Mouse (Mus musculus): ENCODE data around the gene Neto2. TPM values are rescaled to one million over a fixed set of nuclear protein-coding genes. Genes with fewer than 3 reads are reported as not detected.
A peak's percentile ranks its signal among the peaks of the same experiment; 100 is the strongest.

The Neto2 gene
- 4.6 and 5.6 TPM in 2 replicates for polyA plus RNA-seq (2014; fragmentation: Nextera tagmentation; extraction: Ambion mirVana)

DNA sequence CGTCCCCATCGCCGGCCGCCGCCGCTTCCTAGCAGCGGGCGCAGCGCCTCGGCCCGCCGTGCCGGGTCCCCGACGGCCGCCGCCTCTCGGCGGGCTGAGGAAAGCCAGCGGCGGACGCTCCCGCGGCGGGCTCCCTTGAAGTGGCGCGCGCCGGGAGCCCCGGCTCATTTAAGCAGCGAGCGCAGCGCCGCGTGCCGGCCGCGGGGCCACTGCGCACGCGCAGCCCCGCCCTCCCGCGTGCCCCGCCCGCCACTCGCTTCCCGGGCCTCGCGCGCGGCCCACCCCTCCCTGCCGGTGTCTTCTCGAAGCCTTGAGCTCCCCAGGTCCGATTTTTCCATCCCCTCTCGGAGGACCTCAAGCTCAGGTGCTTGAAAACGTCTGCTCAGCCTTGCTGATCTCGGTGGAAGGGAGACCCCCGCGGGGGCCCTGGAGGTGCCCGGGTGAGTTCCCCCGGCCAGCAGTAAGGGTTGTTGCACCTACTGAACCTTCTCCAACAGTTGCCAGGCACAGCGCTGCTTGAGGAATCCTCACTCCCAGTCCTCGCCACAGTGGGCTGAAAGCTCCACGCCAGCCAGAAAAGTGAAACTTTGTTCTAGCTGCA lies at the start of gene Neto2:
Gene Neto2 (minus strand): TSS at position 174 of the 601 bp plus-strand sequence.
- peaks cover 5% of the 10 kb centered on the region; the same call in 1 of the 2 replicates for H3K4me1 ChIP-seq (replicated peaks; ENCODE audit: control insufficient read depth, insufficient read depth, low read length)
- ATAC-seq (replicated peaks; ENCODE audit: low FRiP score) (peak; percentile 75), DNase-seq (ENCODE audit: low spot score) (peak; percentile 70)
- peak within 1 kb of the TSS; percentile 81 for H3K4me2 ChIP-seq
- peaks cover 17% of the 10 kb centered on the region for H3K27me3 ChIP-seq (replicated peaks; ENCODE audit: control insufficient read depth, insufficient read depth, low read length)
- peak within 1 kb of the TSS; percentile 59 for H3K4me3 ChIP-seq (ENCODE audit: low read depth, low read length)
- peak within 1 kb of the TSS; percentile 72 for H3K9ac ChIP-seq (ENCODE audit: low read depth, low read length)
- H3K36me3 ChIP-seq (ENCODE audit: control insufficient read depth, insufficient read depth, low read length), result no peaks in the 10 kb centered on the region
- no peaks in the 10 kb centered on the region for H3K9me3 ChIP-seq (ENCODE audit: control insufficient read depth, low read length)
- 7% methylated on average over 51 of the region's 65 CpGs for WGBS
- H3K27ac ChIP-seq (ENCODE audit: low read depth, low read length), result peak within 1 kb of the TSS; percentile 40; the same call in 1 of the 2 replicates

GRCm38 (mm10) chr8:85745053-85745452 lies 44.3 kb upstream of the Neto2 start:
- no peak overlapping the region for H3K9ac ChIP-seq (ENCODE audit: low read depth, low read length)
- H3K4me3 ChIP-seq (ENCODE audit: low read depth, low read length), result no peak overlapping the region
- ATAC-seq (replicated peaks; ENCODE audit: low FRiP score) (peak; percentile 80), DNase-seq (ENCODE audit: low spot score) (no peak)
- H3K4me1 ChIP-seq (replicated peaks; ENCODE audit: control insufficient read depth, insufficient read depth, low read length), result no peaks in the 10 kb centered on the region
- H3K36me3 ChIP-seq (ENCODE audit: control insufficient read depth, insufficient read depth, low read length), result no peaks in the 10 kb centered on the region
- H3K27ac ChIP-seq (ENCODE audit: low read depth, low read length), result no peak overlapping the region
- WGBS, result 88% methylated on average over 2 of the region's 2 CpGs
- no peaks in the 10 kb centered on the region for H3K27me3 ChIP-seq (replicated peaks; ENCODE audit: control insufficient read depth, insufficient read depth, low read length)
- no peak overlapping the region for H3K4me2 ChIP-seq
- no peaks in the 10 kb centered on the region for H3K9me3 ChIP-seq (ENCODE audit: control insufficient read depth, low read length)

DNA sequence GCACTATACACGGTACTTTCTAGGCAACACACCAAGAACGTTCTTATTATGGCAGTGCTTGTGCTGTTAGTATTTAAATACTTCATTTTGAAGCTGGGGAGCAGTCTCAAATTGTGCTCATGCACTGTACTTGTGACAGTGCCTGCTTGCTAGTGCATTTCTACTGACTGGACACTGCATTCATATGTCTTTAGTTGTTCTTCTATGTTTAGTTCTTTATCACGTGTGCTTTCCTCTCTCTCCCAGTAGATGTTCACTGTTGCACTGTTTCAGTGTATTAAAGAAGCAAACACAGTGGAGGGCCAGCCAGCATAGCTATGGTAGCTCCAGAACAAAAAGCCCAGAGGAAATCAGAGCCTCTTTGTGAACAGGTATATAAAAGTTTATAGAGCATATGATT lies 29.8 kb upstream of the Neto2 start:
- ATAC-seq (replicated peaks; ENCODE audit: low FRiP score), result no peak

GRCm38 (mm10) chr8:85717271-85717670 lies 16.5 kb upstream of the Neto2 start:
- WGBS, result 81% methylated on average over 5 of the region's 5 CpGs
- H3K27ac ChIP-seq (ENCODE audit: low read depth, low read length), result no peak overlapping the region
- no peaks in the 10 kb centered on the region for H3K27me3 ChIP-seq (replicated peaks; ENCODE audit: control insufficient read depth, insufficient read depth, low read length)
- H3K4me3 ChIP-seq (ENCODE audit: low read depth, low read length), result no peak overlapping the region
- DNase-seq (ENCODE audit: low spot score) (no peak), ATAC-seq (replicated peaks; ENCODE audit: low FRiP score) (no peak)
- no peak overlapping the region for H3K9ac ChIP-seq (ENCODE audit: low read depth, low read length)
- no peaks in the 10 kb centered on the region for H3K4me1 ChIP-seq (replicated peaks; ENCODE audit: control insufficient read depth, insufficient read depth, low read length)
- no peaks in the 10 kb centered on the region for H3K9me3 ChIP-seq (ENCODE audit: control insufficient read depth, low read length)
- H3K36me3 ChIP-seq (ENCODE audit: control insufficient read depth, insufficient read depth, low read length), result no peaks in the 10 kb centered on the region
- H3K4me2 ChIP-seq, result no peak overlapping the region

More for the DNA sequence above, 29.8 kb upstream of the Neto2 start:
- no peaks in the 10 kb centered on the region for H3K9me3 ChIP-seq (ENCODE audit: control insufficient read depth, low read length)
- DNase-seq (ENCODE audit: low spot score), result no peak
- H3K4me2 ChIP-seq, result no peak overlapping the region
- no peak overlapping the region for H3K4me3 ChIP-seq (ENCODE audit: low read depth, low read length)
- H3K9ac ChIP-seq (ENCODE audit: low read depth, low read length), result no peak overlapping the region
- H3K36me3 ChIP-seq (ENCODE audit: control insufficient read depth, insufficient read depth, low read length), result no peaks in the 10 kb centered on the region
- 89% methylated on average over 3 of the region's 3 CpGs for WGBS
- no peak overlapping the region for H3K27ac ChIP-seq (ENCODE audit: low read depth, low read length)
- H3K27me3 ChIP-seq (replicated peaks; ENCODE audit: control insufficient read depth, insufficient read depth, low read length), result no peaks in the 10 kb centered on the region
- no peaks in the 10 kb centered on the region for H3K4me1 ChIP-seq (replicated peaks; ENCODE audit: control insufficient read depth, insufficient read depth, low read length)

DNA sequence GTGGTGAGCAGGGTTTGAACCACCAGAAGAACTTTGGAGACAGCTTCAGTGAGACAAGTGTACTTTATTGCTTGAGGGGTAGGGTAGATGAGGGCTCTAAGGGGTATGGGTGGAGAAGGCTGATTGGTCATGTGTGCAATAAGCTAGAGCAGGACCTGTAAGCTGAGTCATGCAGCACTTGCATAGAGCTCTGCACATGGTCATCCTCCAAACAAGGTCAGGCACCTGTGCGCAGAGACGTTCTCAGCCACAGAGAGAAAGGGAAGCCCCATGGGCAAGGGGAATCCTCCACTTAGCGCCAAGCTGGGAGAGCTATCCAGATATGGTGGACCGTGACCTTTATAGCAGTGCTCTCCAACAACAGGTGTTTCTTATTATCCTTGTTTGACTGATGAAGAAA lies 16.0 kb upstream of the Neto2 start:
- H3K9me3 ChIP-seq (ENCODE audit: control insufficient read depth, low read length), result no peaks in the 10 kb centered on the region
- WGBS, result 87% methylated on average over 4 of the region's 4 CpGs
- no peak overlapping the region for H3K4me3 ChIP-seq (ENCODE audit: low read depth, low read length)

DNA sequence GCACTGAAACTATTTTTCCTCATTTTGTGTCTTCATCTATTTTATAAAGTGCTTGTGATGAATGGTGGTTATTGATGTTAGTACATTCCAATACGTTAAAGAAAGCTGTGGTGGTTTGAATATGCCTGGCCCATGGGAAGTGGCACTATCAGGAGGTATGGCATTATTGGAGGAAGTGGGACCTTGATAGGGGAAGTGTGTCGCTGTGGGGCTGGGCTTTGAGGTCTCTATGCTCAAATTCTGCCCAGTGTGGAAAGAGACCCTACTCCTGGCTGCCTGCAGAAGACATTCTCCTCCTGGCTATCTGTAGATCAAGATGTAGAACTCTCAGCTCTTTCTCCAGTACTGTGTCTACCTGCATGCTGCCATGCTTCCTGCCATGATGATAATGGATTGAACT lies 6.3 kb upstream of the Neto2 start:
- ATAC-seq (replicated peaks; ENCODE audit: low FRiP score) (no peak), DNase-seq (ENCODE audit: low spot score) (no peak)
- no peaks in the 10 kb centered on the region for H3K4me1 ChIP-seq (replicated peaks; ENCODE audit: control insufficient read depth, insufficient read depth, low read length)
- no peak overlapping the region for H3K9ac ChIP-seq (ENCODE audit: low read depth, low read length)
- no peak overlapping the region for H3K4me2 ChIP-seq
- H3K9me3 ChIP-seq (ENCODE audit: control insufficient read depth, low read length), result no peaks in the 10 kb centered on the region
- no peak overlapping the region for H3K4me3 ChIP-seq (ENCODE audit: low read depth, low read length)
- WGBS, result 42% methylated on average over 2 of the region's 2 CpGs
- H3K27ac ChIP-seq (ENCODE audit: low read depth, low read length), result no peak overlapping the region
- H3K36me3 ChIP-seq (ENCODE audit: control insufficient read depth, insufficient read depth, low read length), result no peaks in the 10 kb centered on the region
- peaks cover 5% of the 10 kb centered on the region; the same call in 1 of the 2 replicates for H3K27me3 ChIP-seq (replicated peaks; ENCODE audit: control insufficient read depth, insufficient read depth, low read length)

More for the DNA sequence above, 16.0 kb upstream of the Neto2 start:
- DNase-seq (ENCODE audit: low spot score) (no peak), ATAC-seq (replicated peaks; ENCODE audit: low FRiP score) (no peak)
- H3K4me1 ChIP-seq (replicated peaks; ENCODE audit: control insufficient read depth, insufficient read depth, low read length), result no peaks in the 10 kb centered on the region
- no peak overlapping the region for H3K4me2 ChIP-seq
- no peaks in the 10 kb centered on the region for H3K36me3 ChIP-seq (ENCODE audit: control insufficient read depth, insufficient read depth, low read length)
- H3K27me3 ChIP-seq (replicated peaks; ENCODE audit: control insufficient read depth, insufficient read depth, low read length), result no peaks in the 10 kb centered on the region
- H3K9ac ChIP-seq (ENCODE audit: low read depth, low read length), result no peak overlapping the region
- no peak overlapping the region for H3K27ac ChIP-seq (ENCODE audit: low read depth, low read length)

DNA sequence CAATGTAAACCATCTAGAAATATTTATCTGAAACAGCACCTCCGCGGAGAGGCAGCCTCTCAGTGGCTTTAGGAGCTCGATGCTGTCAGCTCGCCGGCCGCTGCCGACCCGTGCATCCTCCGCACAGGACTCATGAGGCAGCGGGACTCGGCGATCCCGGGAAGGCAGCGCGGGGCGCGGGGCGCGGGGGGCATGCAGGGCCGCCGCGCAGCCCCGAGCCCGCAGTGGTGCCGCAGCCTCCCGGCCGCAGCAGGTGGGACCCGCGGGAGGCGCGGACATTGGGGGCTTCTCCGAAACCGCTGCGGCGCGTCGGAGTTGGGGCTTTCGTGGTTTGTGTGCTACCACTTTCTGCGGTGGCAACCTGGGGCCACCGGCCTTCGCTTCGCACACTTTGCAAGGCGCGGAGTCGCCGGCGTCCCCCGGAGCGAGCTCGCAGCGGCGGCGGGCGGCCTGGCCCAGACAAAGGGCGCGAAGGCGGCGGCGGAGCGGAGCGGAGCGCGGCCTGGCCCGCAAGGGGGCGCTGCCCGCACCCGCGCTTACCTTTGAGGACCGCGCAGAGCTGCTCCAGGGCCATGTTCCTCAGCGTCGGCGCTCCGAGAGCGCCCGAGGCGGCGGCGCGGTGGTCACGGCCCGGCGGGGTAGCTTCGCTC lies 498 bp downstream of the Neto2 start:
- Histone ChIP-seq H3K36me3 (ENCODE audit: control insufficient read depth, insufficient read depth, low read length) (no peaks in the 10 kb centered on the region), H3K9me3 (ENCODE audit: control insufficient read depth, low read length) (no peaks in the 10 kb centered on the region), H3K4me2 (peak overlapping the region; percentile 81), H3K4me1 (replicated peaks; ENCODE audit: control insufficient read depth, insufficient read depth, low read length) (peaks cover 5% of the 10 kb centered on the region; the same call in 1 of the 2 replicates), H3K4me3 (ENCODE audit: low read depth, low read length) (peak overlapping the region; percentile 59), H3K27me3 (replicated peaks; ENCODE audit: control insufficient read depth, insufficient read depth, low read length) (peaks cover 17% of the 10 kb centered on the region), H3K9ac (ENCODE audit: low read depth, low read length) (peak overlapping the region; percentile 72), H3K27ac (ENCODE audit: low read depth, low read length) (peak overlapping the region; percentile 40; the same call in 1 of the 2 replicates)
- DNase-seq (ENCODE audit: low spot score) (peak; percentile 79), ATAC-seq (replicated peaks; ENCODE audit: low FRiP score) (peak; percentile 92)
- WGBS, result under 1% methylated on average over 79 of the region's 84 CpGs

GRCm38 (mm10) chr8:85699051-85699450 lies 1.7 kb downstream of the Neto2 start:
- no peak overlapping the region for H3K27ac ChIP-seq (ENCODE audit: low read depth, low read length)
- peak overlapping the region; percentile 27; the same call in 1 of the 2 replicates for H3K4me2 ChIP-seq
- H3K36me3 ChIP-seq (ENCODE audit: control insufficient read depth, insufficient read depth, low read length), result no peaks in the 10 kb centered on the region
- no peak overlapping the region for H3K9ac ChIP-seq (ENCODE audit: low read depth, low read length)
- H3K4me1 ChIP-seq (replicated peaks; ENCODE audit: control insufficient read depth, insufficient read depth, low read length), result peaks cover 5% of the 10 kb centered on the region; the same call in 1 of the 2 replicates
- no peaks in the 10 kb centered on the region for H3K9me3 ChIP-seq (ENCODE audit: control insufficient read depth, low read length)
- ATAC-seq (replicated peaks; ENCODE audit: low FRiP score) (peak; percentile 60), DNase-seq (ENCODE audit: low spot score) (peak; percentile 67)
- WGBS, result 1% methylated on average over 6 of the region's 6 CpGs
- H3K27me3 ChIP-seq (replicated peaks; ENCODE audit: control insufficient read depth, insufficient read depth, low read length), result peaks cover 17% of the 10 kb centered on the region
- no peak overlapping the region for H3K4me3 ChIP-seq (ENCODE audit: low read depth, low read length)

GRCm38 (mm10) chr8:85665146-85665545 lies 35.6 kb downstream of the Neto2 start:
- H3K9me3 ChIP-seq (ENCODE audit: control insufficient read depth, low read length), result no peaks in the 10 kb centered on the region

More at GRCm38 (mm10) chr8:85665146-85665545, 35.6 kb downstream of the Neto2 start:
- H3K4me3 ChIP-seq (ENCODE audit: low read depth, low read length), result no peak overlapping the region
- ATAC-seq (replicated peaks; ENCODE audit: low FRiP score) (no peak), DNase-seq (ENCODE audit: low spot score) (no peak)
- H3K4me2 ChIP-seq, result no peak overlapping the region
- no peak overlapping the region for H3K27ac ChIP-seq (ENCODE audit: low read depth, low read length)
- no peak overlapping the region for H3K9ac ChIP-seq (ENCODE audit: low read depth, low read length)
- H3K27me3 ChIP-seq (replicated peaks; ENCODE audit: control insufficient read depth, insufficient read depth, low read length), result no peaks in the 10 kb centered on the region
- H3K36me3 ChIP-seq (ENCODE audit: control insufficient read depth, insufficient read depth, low read length), result no peaks in the 10 kb centered on the region
- no peaks in the 10 kb centered on the region for H3K4me1 ChIP-seq (replicated peaks; ENCODE audit: control insufficient read depth, insufficient read depth, low read length)

All from liver, embryonic 11.5 days (tissue).